Mouse (Mus musculus): ENCODE measurements at regions not wholly inside any gene's neighbourhood (a gene's known extent, or its start where the extent isn't known, plus 50 kb on each side); places are given as distances from the start of the nearest gene placed in this dataset.
"Not testable (repeated sequence)": the region's sequence is repeated elsewhere in the genome, so short reads cannot be mapped to it uniquely, and the experiment has no call there.

- peak; percentile 68 for DNase-seq (ENCODE audit: low spot score)
Measured at GRCm38 (mm10) chr16:73647201-73647782, 764.3 kb downstream of the Robo2 start.

- DNase-seq (ENCODE audit: low spot score): no peak
Measured at GRCm38 (mm10) chr16:73613017-73613416, 798.6 kb downstream of the Robo2 start.

GRCm38 (mm10) chr16:73591421-73591820 lies 820.2 kb downstream of the Robo2 start:
- DNase-seq (ENCODE audit: low spot score): no peak

GRCm38 (mm10) chr16:73561216-73561615 lies 850.4 kb downstream of the Robo2 start:
- no peak for DNase-seq (ENCODE audit: low spot score)

GRCm38 (mm10) chr16:73556940-73557339 lies 854.7 kb downstream of the Robo2 start:
- no peak for DNase-seq (ENCODE audit: low spot score)

GRCm38 (mm10) chr16:73543651-73544050 lies 868.0 kb downstream of the Robo2 start:
- DNase-seq (ENCODE audit: low spot score): no peak

GRCm38 (mm10) chr16:73538040-73538439 lies 873.6 kb downstream of the Robo2 start:
- no peak for DNase-seq (ENCODE audit: low spot score)

GRCm38 (mm10) chr16:73537541-73537940 lies 874.1 kb downstream of the Robo2 start:
- no peak for DNase-seq (ENCODE audit: low spot score)

GRCm38 (mm10) chr16:73530191-73530590 lies 881.4 kb downstream of the Robo2 start:
- peak; percentile 64 for DNase-seq (ENCODE audit: low spot score)

- not testable (repeated sequence) for DNase-seq (ENCODE audit: low spot score)
Measured at GRCm38 (mm10) chr16:73522931-73523330, 888.7 kb downstream of the Robo2 start.

GRCm38 (mm10) chr16:73504759-73505158 lies 906.9 kb downstream of the Robo2 start:
- no peak for DNase-seq (ENCODE audit: low spot score)

GRCm38 (mm10) chr16:73498636-73499208 lies 912.9 kb downstream of the Robo2 start:
- peak; percentile 17 for DNase-seq (ENCODE audit: low spot score)

- no peak for DNase-seq (ENCODE audit: low spot score)
Measured at GRCm38 (mm10) chr16:73483214-73483856, 928.3 kb downstream of the Robo2 start.

GRCm38 (mm10) chr16:73482176-73482575 lies 929.4 kb downstream of the Robo2 start:
- no peak for DNase-seq (ENCODE audit: low spot score)

GRCm38 (mm10) chr16:73473502-73473901 lies 938.1 kb downstream of the Robo2 start:
- DNase-seq (ENCODE audit: low spot score): no peak

- no peak for DNase-seq (ENCODE audit: low spot score)
Measured at GRCm38 (mm10) chr16:73471547-73471946, 940.1 kb downstream of the Robo2 start.

GRCm38 (mm10) chr16:73470535-73470934 lies 941.1 kb downstream of the Robo2 start:
- no peak for DNase-seq (ENCODE audit: low spot score)

- no peak for DNase-seq (ENCODE audit: low spot score)
Measured at GRCm38 (mm10) chr16:73466296-73466695, 945.3 kb downstream of the Robo2 start.

GRCm38 (mm10) chr16:73462516-73462915 lies 949.1 kb downstream of the Robo2 start:
- no peak for DNase-seq (ENCODE audit: low spot score)

- no peak for DNase-seq (ENCODE audit: low spot score)
Measured at GRCm38 (mm10) chr16:73450634-73451245, 960.9 kb downstream of the Robo2 start.

- peak; percentile 10 for DNase-seq (ENCODE audit: low spot score)
Measured at GRCm38 (mm10) chr16:73449836-73450235, 961.8 kb downstream of the Robo2 start.

GRCm38 (mm10) chr16:73435726-73436125 lies 975.9 kb downstream of the Robo2 start:
- no peak for DNase-seq (ENCODE audit: low spot score)

- DNase-seq (ENCODE audit: low spot score): no peak
Measured at GRCm38 (mm10) chr16:73424851-73425250, 986.8 kb downstream of the Robo2 start.
